Mouse (Mus musculus): Measurements from ENCODE around the gene Itfg2. TPM values are rescaled to one million over a fixed set of nuclear protein-coding genes. Genes with fewer than 3 reads are reported as not detected.
A peak's percentile ranks its signal among the peaks of the same experiment; 100 is the strongest.

Gene Itfg2
- total and polyA plus RNA-seq, 2 experiments from 2014 or later = 33.7 to 34.1 TPM

GRCm38 (mm10) chr6:128436356-128437005 lies 11.8 kb upstream of the Itfg2 start:
- no peak for TF ChIP-seq CTCF (IDR thresholded peaks at IDR 0.05; ENCODE audit: low read depth)
- peak overlapping the region; percentile 97 for H3K4me3 ChIP-seq (ENCODE audit: low read length)
- no peak overlapping the region for H3K27ac ChIP-seq
- H3K4me1 ChIP-seq (ENCODE audit: insufficient read depth, low read length) = no peaks in the 10 kb centered on the region; the same call in none of the 2 replicates
- peak overlapping the region; percentile 80 for H3K4me2 ChIP-seq (ENCODE audit: low read depth, low read length)
- 88% methylated on average over 8 of the region's 8 CpGs for WGBS
- DNase-seq (ENCODE audit: low spot score) (no peak), ATAC-seq (no peak)
- no peaks in the 10 kb centered on the region for H3K27me3 ChIP-seq (ENCODE audit: insufficient read depth, low read length)
- H3K9ac ChIP-seq (replicated peaks; ENCODE audit: low read length) = peak overlapping the region; percentile 93; the same call in 1 of the 2 replicates
- no peaks in the 10 kb centered on the region for H3K9me3 ChIP-seq (ENCODE audit: low read length)
- peaks cover 43% of the 10 kb centered on the region for H3K36me3 ChIP-seq (ENCODE audit: insufficient read depth, low read length)

- ATAC-seq = no peak
- Histone ChIP-seq H3K9ac (replicated peaks; ENCODE audit: low read length) (no peak overlapping the region), H3K4me1 (ENCODE audit: insufficient read depth, low read length) (no peaks in the 10 kb centered on the region; the same call in none of the 2 replicates), H3K9me3 (ENCODE audit: low read length) (no peaks in the 10 kb centered on the region), H3K27ac (no peak overlapping the region), H3K36me3 (ENCODE audit: insufficient read depth, low read length) (peaks cover 51% of the 10 kb centered on the region), H3K27me3 (ENCODE audit: insufficient read depth, low read length) (no peaks in the 10 kb centered on the region), H3K4me2 (ENCODE audit: low read depth, low read length) (no peak overlapping the region), H3K4me3 (ENCODE audit: low read length) (no peak overlapping the region)
- no peak for TF ChIP-seq CTCF (IDR thresholded peaks at IDR 0.05; ENCODE audit: low read depth)
- peak; percentile 42 for DNase-seq (ENCODE audit: low spot score)
- 70% methylated on average over 5 of the region's 5 CpGs for WGBS
Measured at GRCm38 (mm10) chr6:128435474-128435873, 10.7 kb upstream of the Itfg2 start.

- TF ChIP-seq CTCF (IDR thresholded peaks at IDR 0.05; ENCODE audit: low read depth) = no peak
- no peak for DNase-seq (ENCODE audit: low spot score)
- no peak overlapping the region for H3K9ac ChIP-seq (replicated peaks; ENCODE audit: low read length)
Measured at GRCm38 (mm10) chr6:128433566-128433965, 8.8 kb upstream of the Itfg2 start.

GRCm38 (mm10) chr6:128432356-128432915 lies 7.7 kb upstream of the Itfg2 start:
- Histone ChIP-seq H3K9ac (replicated peaks; ENCODE audit: low read length) (no peak overlapping the region), H3K9me3 (ENCODE audit: low read length) (no peaks in the 10 kb centered on the region), H3K4me3 (ENCODE audit: low read length) (no peak overlapping the region), H3K36me3 (ENCODE audit: insufficient read depth, low read length) (peaks cover 59% of the 10 kb centered on the region), H3K27me3 (ENCODE audit: insufficient read depth, low read length) (no peaks in the 10 kb centered on the region), H3K27ac (no peak overlapping the region), H3K4me2 (ENCODE audit: low read depth, low read length) (no peak overlapping the region), H3K4me1 (ENCODE audit: insufficient read depth, low read length) (no peaks in the 10 kb centered on the region; the same call in 1 of the 2 replicates)
- WGBS = 54% methylated on average over 13 of the region's 13 CpGs
- ATAC-seq (no peak), DNase-seq (ENCODE audit: low spot score) (peak; percentile 24)
- no peak for TF ChIP-seq CTCF (IDR thresholded peaks at IDR 0.05; ENCODE audit: low read depth)

More at GRCm38 (mm10) chr6:128433566-128433965, 8.8 kb upstream of the Itfg2 start:
- Histone ChIP-seq H3K36me3 (ENCODE audit: insufficient read depth, low read length) (peaks cover 59% of the 10 kb centered on the region), H3K4me2 (ENCODE audit: low read depth, low read length) (no peak overlapping the region), H3K4me3 (ENCODE audit: low read length) (no peak overlapping the region), H3K27ac (no peak overlapping the region), H3K27me3 (ENCODE audit: insufficient read depth, low read length) (no peaks in the 10 kb centered on the region), H3K4me1 (ENCODE audit: insufficient read depth, low read length) (no peaks in the 10 kb centered on the region; the same call in 1 of the 2 replicates), H3K9me3 (ENCODE audit: low read length) (no peaks in the 10 kb centered on the region)
- no peak for ATAC-seq
- 93% methylated on average over 13 of the region's 13 CpGs for WGBS

GRCm38 (mm10) chr6:128429826-128430225 lies 5.1 kb upstream of the Itfg2 start:
- no peak overlapping the region for H3K27ac ChIP-seq

GRCm38 (mm10) chr6:128429300-128429699 lies 4.6 kb upstream of the Itfg2 start:
- Histone ChIP-seq H3K27me3 (ENCODE audit: insufficient read depth, low read length) (no peaks in the 10 kb centered on the region), H3K4me1 (ENCODE audit: insufficient read depth, low read length) (no peaks in the 10 kb centered on the region), H3K9ac (replicated peaks; ENCODE audit: low read length) (no peak overlapping the region), H3K27ac (no peak overlapping the region), H3K4me2 (ENCODE audit: low read depth, low read length) (no peak overlapping the region), H3K36me3 (ENCODE audit: insufficient read depth, low read length) (peaks cover 44% of the 10 kb centered on the region), H3K4me3 (ENCODE audit: low read length) (no peak overlapping the region), H3K9me3 (ENCODE audit: low read length) (no peaks in the 10 kb centered on the region)
- DNase-seq (ENCODE audit: low spot score) = no peak
- 96% methylated on average over 2 of the region's 2 CpGs for WGBS
- no peak for ATAC-seq
- no peak for TF ChIP-seq CTCF (IDR thresholded peaks at IDR 0.05; ENCODE audit: low read depth)

More at GRCm38 (mm10) chr6:128429826-128430225, 5.1 kb upstream of the Itfg2 start:
- H3K27me3 ChIP-seq (ENCODE audit: insufficient read depth, low read length) = no peaks in the 10 kb centered on the region
- ATAC-seq (no peak), DNase-seq (ENCODE audit: low spot score) (no peak)
- WGBS = 88% methylated on average over 6 of the region's 6 CpGs
- H3K9me3 ChIP-seq (ENCODE audit: low read length) = no peaks in the 10 kb centered on the region
- no peak overlapping the region for H3K4me3 ChIP-seq (ENCODE audit: low read length)
- no peak overlapping the region for H3K4me2 ChIP-seq (ENCODE audit: low read depth, low read length)
- H3K36me3 ChIP-seq (ENCODE audit: insufficient read depth, low read length) = peaks cover 50% of the 10 kb centered on the region
- H3K9ac ChIP-seq (replicated peaks; ENCODE audit: low read length) = no peak overlapping the region
- H3K4me1 ChIP-seq (ENCODE audit: insufficient read depth, low read length) = no peaks in the 10 kb centered on the region
- TF ChIP-seq CTCF (IDR thresholded peaks at IDR 0.05; ENCODE audit: low read depth) = no peak

GRCm38 (mm10) chr6:128427571-128427970 lies 2.8 kb upstream of the Itfg2 start:
- no peak for ATAC-seq
- TF ChIP-seq CTCF (IDR thresholded peaks at IDR 0.05; ENCODE audit: low read depth) = no peak

More at GRCm38 (mm10) chr6:128427571-128427970, 2.8 kb upstream of the Itfg2 start:
- H3K4me2 ChIP-seq (ENCODE audit: low read depth, low read length) = no peak overlapping the region
- no peak overlapping the region for H3K9ac ChIP-seq (replicated peaks; ENCODE audit: low read length)
- no peaks in the 10 kb centered on the region for H3K4me1 ChIP-seq (ENCODE audit: insufficient read depth, low read length)
- 90% methylated on average over 5 of the region's 5 CpGs for WGBS
- H3K4me3 ChIP-seq (ENCODE audit: low read length) = no peak overlapping the region
- peaks cover 27% of the 10 kb centered on the region for H3K36me3 ChIP-seq (ENCODE audit: insufficient read depth, low read length)
- no peak for DNase-seq (ENCODE audit: low spot score)
- H3K27ac ChIP-seq = no peak overlapping the region
- H3K9me3 ChIP-seq (ENCODE audit: low read length) = no peaks in the 10 kb centered on the region
- H3K27me3 ChIP-seq (ENCODE audit: insufficient read depth, low read length) = no peaks in the 10 kb centered on the region
